Mouse (Mus musculus) heart, adult 8-10 months (tissue): ENCODE measurements around the gene Grip2. TPM values are rescaled to one million over a fixed set of nuclear protein-coding genes. Genes with fewer than 3 reads are reported as not detected.
A peak's percentile ranks its signal among the peaks of the same experiment; 100 is the strongest.

Source experiments
- DNase-seq: peaks from one replicate; pipeline ENCODE4 v3.0.0; 2022; ENCODE audit warnings: low spot score
- total RNA-seq, 4 experiments: library from RNA; stranded (reverse); gene quantifications; 2 replicates each; pipeline ENCODE4 v1.2.4; 2022

Gene Grip2
- total RNA-seq, 4 experiments from 2014 or later = 5.2 to 10.4 (median 7.1) TPM

- no peak for DNase-seq
These were observed 94.9 kb downstream of the Grip2 start for GRCm38 (mm10) chr6:91732138-91732537.

GRCm38 (mm10) chr6:91729677-91730127 lies 97.3 kb downstream of the Grip2 start:
- DNase-seq = peak; percentile 92

GRCm38 (mm10) chr6:91728939-91729619 lies 98.0 kb downstream of the Grip2 start:
- DNase-seq = no peak

DNA sequence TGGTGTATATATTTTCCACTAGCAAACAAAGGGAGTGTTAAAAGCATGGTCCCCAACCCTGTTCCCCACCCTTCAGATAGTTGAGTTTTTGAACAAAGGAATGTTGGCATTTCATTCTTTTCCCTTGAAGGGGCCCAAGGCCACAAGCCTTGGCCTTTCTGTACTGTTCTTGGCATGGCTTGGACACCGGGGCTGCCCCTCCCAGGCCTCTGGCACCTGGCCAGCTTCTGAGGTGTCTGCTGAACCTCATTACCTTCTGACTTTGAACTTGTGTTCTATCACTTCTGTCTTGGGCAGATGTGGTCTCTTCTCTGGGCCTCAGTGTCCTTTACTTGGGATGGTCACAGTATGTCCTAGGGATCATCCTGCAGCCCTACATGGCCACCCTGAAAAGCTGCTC lies 99.7 kb downstream of the Grip2 start:
- DNase-seq = no peak

GRCm38 (mm10) chr6:91721215-91721701 lies 105.8 kb downstream of the Grip2 start:
- peak; percentile 85 for DNase-seq

- DNase-seq = no peak
These were observed 106.3 kb downstream of the Grip2 start for GRCm38 (mm10) chr6:91720588-91721214.

- DNase-seq = no peak
These were observed 107.1 kb downstream of the Grip2 start for GRCm38 (mm10) chr6:91719865-91720533.

DNA sequence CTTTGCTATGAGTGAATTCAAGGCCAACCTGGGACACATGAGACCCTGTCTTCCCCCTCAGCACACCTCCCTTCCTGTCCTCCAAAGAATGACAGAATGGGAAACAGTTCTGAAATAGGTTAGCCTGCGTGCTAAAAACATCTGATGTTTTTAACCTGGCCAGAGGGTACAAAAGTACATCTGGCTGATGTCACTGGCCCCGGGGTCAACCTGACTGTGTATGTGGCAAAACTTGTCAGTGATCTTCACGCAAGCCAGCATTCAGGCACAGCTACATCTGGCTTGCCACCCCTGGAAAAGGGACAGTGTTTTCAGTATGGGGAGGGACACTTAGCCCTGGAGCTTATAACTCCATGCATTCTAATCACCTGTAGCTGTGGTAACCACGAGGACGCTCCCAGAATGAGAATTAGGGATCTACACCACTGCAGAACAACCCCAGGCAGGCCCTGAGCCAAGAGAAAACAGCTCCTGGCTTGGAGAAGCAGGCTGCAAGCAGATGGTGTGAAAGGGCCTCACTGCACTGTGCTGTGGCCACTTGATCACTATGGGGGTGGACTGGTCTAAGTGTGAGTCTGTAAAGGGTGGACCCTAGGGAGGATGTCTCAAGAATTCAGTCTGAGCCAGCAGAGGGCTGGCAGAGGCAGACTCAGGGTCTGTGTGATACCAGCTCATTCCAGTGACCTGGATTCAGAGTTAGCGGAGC lies 107.9 kb downstream of the Grip2 start:
- no peak for DNase-seq

DNA sequence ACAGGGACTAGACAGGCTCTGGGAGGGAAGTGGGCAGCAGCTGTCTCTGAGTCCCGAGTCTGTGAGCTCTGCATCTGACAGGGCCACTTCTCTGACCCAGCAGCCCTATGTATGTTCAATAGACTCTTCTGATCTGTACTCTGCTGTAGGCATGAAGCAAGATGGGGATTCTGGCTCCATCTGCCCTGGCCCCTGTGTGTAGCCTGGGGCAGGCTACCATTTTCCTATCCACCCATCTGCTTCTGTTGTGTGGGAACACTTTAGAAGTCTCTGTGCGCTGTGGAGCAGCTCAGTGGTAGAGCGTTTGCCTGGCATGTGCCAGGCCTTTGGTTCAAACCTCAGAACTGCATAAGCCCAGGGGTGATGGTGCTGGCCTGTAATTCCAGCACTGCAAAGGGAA lies 108.4 kb downstream of the Grip2 start:
- no peak for DNase-seq

- no peak for DNase-seq
These were observed 109.0 kb downstream of the Grip2 start for GRCm38 (mm10) chr6:91718067-91718466.

DNA sequence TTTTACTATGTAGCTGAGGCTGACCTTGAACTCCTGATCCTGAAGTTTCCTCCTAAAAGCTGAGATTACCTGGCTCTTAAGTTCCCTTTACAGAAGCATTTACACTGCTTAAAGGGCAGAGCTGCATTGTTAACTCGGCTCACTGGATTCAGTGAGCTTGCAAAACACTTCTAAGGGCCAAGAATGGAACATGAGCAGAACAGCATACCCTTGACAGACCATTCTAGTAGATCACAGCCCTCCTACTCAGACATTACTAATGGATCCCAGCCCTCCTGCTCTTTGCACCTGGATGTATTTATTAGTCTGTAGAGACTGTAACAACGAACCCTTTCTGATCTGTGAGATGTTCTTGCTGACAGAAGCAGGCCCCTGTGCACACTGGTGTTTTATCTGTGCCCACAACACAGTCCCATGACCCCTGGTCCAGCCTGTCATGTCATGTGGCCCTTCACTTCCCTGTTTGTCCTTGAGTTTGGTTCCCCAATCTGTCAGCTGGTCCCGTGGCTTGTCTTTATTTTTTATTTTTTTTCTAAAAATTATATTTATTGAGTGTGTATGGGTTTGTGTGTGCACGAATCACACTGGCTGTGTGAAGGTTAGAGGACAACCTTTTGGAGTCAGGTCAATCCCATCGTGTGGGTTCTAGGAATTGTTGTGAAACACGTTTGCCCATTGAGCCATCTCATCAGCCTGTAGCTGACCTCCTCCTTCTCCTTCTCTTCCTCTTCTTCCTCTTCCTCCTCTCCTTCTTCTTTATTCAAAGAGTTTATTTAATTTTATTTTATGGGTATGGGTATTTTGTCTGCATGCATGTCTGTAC lies 110.9 kb downstream of the Grip2 start:
- no peak for DNase-seq

- DNase-seq = peak; percentile 83
These were observed 112.0 kb downstream of the Grip2 start for GRCm38 (mm10) chr6:91715023-91715422.

- no peak for DNase-seq
These were observed 113.6 kb downstream of the Grip2 start for GRCm38 (mm10) chr6:91713370-91713896.

GRCm38 (mm10) chr6:91712855-91713331 lies 114.2 kb downstream of the Grip2 start:
- no peak for DNase-seq

DNA sequence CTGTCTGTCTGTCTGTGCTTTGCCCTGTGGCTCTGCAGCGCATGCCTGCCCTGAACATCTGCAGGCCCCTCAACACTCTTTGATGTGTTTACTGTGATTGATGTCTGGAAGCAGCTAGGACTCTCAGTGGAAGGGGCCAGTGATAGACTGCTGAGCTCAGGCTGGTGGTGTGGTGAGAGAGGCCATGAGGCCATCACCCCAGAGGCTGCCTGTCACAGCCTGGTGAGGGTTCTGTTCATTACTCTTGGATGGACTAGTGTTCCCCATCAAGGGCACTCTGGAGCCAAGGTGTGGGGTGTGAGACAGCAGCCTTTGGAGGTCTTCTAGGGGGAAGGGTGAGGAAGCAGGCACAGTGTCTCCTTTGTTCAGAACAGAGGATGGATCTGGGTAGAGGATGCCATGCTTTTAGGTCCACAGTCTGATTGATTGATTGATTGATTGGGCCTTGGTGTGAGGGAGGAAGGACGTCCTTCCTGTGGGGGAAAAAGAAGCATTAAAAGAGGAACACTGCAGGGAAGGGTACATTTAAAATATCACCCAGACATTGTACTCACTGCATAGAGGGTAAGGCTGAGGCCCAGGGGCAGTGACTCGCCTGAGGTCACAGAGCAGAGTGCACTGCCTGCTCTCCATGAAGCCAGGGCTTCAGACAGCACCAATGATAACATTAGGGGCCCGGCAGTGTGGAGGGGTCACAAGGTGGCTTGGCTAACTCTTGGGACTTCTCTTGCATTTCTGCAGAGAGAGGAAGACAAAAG lies 114.8 kb downstream of the Grip2 start:
- DNase-seq = no peak

Other genes starting within 250 kb of the Grip2 start
- 100 to 1,000 TPM in 2 of 4 experiments, 10 to 100 TPM in 2; 91.8 to 114 (median 101) TPM for gene Slc6a6, start 143.2 kb downstream of the Grip2 start, total RNA-seq
- 10 to 100 TPM in 2 of 4 experiments, 1 to 10 TPM in 2; 6.9 to 14.2 (median 9.4) TPM for gene Ccdc174, start 50.8 kb upstream of the Grip2 start, total RNA-seq
- under 1 TPM; 0.14 to 0.83 (median 0.63) TPM for gene 4930590J08Rik, start 75.6 kb upstream of the Grip2 start, total RNA-seq
- 10 to 100 TPM; 18.1 to 25.7 (median 20.8) TPM for gene Fgd5, start 151.6 kb upstream of the Grip2 start, total RNA-seq